ENCODE assay signal across 8 mouse cellular contexts in genomic region chr11:50768995-50769749, GRCm38 (mm10). TPM values are rescaled to one million over a fixed set of nuclear protein-coding genes. Genes with fewer than 3 reads are reported as not detected.
A peak's percentile ranks its signal among the peaks of the same experiment; 100 is the strongest.
DNase-seq lines count a peak whose midpoint lies in the region; ATAC-seq and TF ChIP-seq lines count a peak whose summit lies in the region.

No protein-coding gene starts in this region.

- peak; percentile 86 for ATAC-seq in forebrain, embryonic 14.5 days
- peak; percentile 72 for ATAC-seq in liver, postnatal 0 days
- peak; percentile 91 for ATAC-seq in neural tube, embryonic 14.5 days (ENCODE audit: low read depth)

- TF ChIP-seq POLR2A in testis, adult 2 months (IDR thresholded peaks at IDR 0.05; ENCODE audit: control insufficient read depth, low read depth, low read length) = no peak

- peak; percentile 47 for DNase-seq in c-Kit-positive CD71-positive TER-119-negative erythroid progenitor cells, embryonic 14.5 days (ENCODE audit: low read depth)
- peak; percentile 92 for DNase-seq in forebrain, embryonic 14.5 days (ENCODE audit: low spot score)
- DNase-seq in heart, postnatal 14 days = peak; percentile 89 to 94
- DNase-seq in layer of hippocampus, adult 11-12 months (ENCODE audit: low spot score) = peak; percentile 94
- peak; percentile 83 for DNase-seq in liver, postnatal 0 days

- 12% methylated on average over 14 of the region's 14 CpGs for WGBS in forebrain, embryonic 14.5 days
- WGBS in liver, postnatal 0 days (ENCODE audit: insufficient replicate concordance) = 10% methylated on average over 14 of the region's 14 CpGs
- WGBS in neural tube, embryonic 14.5 days = 13% methylated on average over 14 of the region's 14 CpGs

- no peak overlapping the region for H3K9ac ChIP-seq in forebrain, embryonic 14.5 days (ENCODE audit: low read length)
- H3K9ac ChIP-seq in liver, postnatal 0 days (replicated peaks) = no peak overlapping the region
- H3K9ac ChIP-seq in neural tube, embryonic 14.5 days (replicated peaks; ENCODE audit: low read depth, low read length) = no peak overlapping the region

- no peak for TF ChIP-seq EP300 in liver, postnatal 0 days (IDR thresholded peaks at IDR 0.05; ENCODE audit: low read depth)

- peaks cover 5% of the 10 kb centered on the region for H3K27me3 ChIP-seq in E14TG2a.4 (ENCODE audit: insufficient read depth, low read length)
- no peaks in the 10 kb centered on the region for H3K27me3 ChIP-seq in forebrain, embryonic 14.5 days (replicated peaks; ENCODE audit: control insufficient read depth, insufficient read depth, low read length)
- no peaks in the 10 kb centered on the region; the same call in 1 of the 2 replicates for H3K27me3 ChIP-seq in liver, postnatal 0 days (ENCODE audit: insufficient read depth, low read length)
- H3K27me3 ChIP-seq in neural tube, embryonic 14.5 days (ENCODE audit: control insufficient read depth, insufficient read depth, low read length) = no peaks in the 10 kb centered on the region
- H3K27me3 ChIP-seq in testis, adult 2 months (ENCODE audit: control insufficient read depth, insufficient read depth, low read length) = no peaks in the 10 kb centered on the region

- intact Hi-C loops in heart, postnatal 14 days (cut with DNase I) = loop anchor here (1.0 to 5.0 kb wide), 5 partner anchors 97 to 326 kb away; partner anchors contain the start of gene Adamts2

- peaks cover 19% of the 10 kb centered on the region for H3K4me1 ChIP-seq in E14TG2a.4 (replicated peaks; ENCODE audit: low read depth, low read length)
- H3K4me1 ChIP-seq in forebrain, embryonic 14.5 days (ENCODE audit: control insufficient read depth, insufficient read depth, low read length) = 0 out of 2 replicates have a peak, but pooled peaks cover 3% of the 10 kb centered on the region
- no peaks in the 10 kb centered on the region for H3K4me1 ChIP-seq in liver, postnatal 0 days (ENCODE audit: insufficient read depth)
- no peaks in the 10 kb centered on the region for H3K4me1 ChIP-seq in neural tube, embryonic 14.5 days (ENCODE audit: control insufficient read depth, insufficient read depth, low read length)
- peaks cover 5% of the 10 kb centered on the region for H3K4me1 ChIP-seq in testis, adult 2 months (ENCODE audit: control insufficient read depth, insufficient read depth, low read length)

- H3K4me2 ChIP-seq in forebrain, embryonic 14.5 days (ENCODE audit: low read length) = peak overlapping the region; percentile 49
- H3K4me2 ChIP-seq in liver, postnatal 0 days (ENCODE audit: low read depth, low read length) = peak overlapping the region; percentile 49
- H3K4me2 ChIP-seq in neural tube, embryonic 14.5 days (ENCODE audit: low read depth, low read length) = peak overlapping the region; percentile 42

- no peaks in the 10 kb centered on the region for H3K36me3 ChIP-seq in E14TG2a.4 (ENCODE audit: insufficient read depth, low read length)
- no peaks in the 10 kb centered on the region for H3K36me3 ChIP-seq in forebrain, embryonic 14.5 days (ENCODE audit: control insufficient read depth, insufficient read depth, low read length)
- H3K36me3 ChIP-seq in liver, postnatal 0 days (replicated peaks; ENCODE audit: insufficient read depth, low read length) = no peaks in the 10 kb centered on the region
- H3K36me3 ChIP-seq in neural tube, embryonic 14.5 days (ENCODE audit: control insufficient read depth, insufficient read depth, low read length) = no peaks in the 10 kb centered on the region
- H3K36me3 ChIP-seq in testis, adult 2 months (ENCODE audit: control insufficient read depth, insufficient read depth, low read length) = no peaks in the 10 kb centered on the region

- peak; percentile 89 for TF ChIP-seq CTCF in E14TG2a.4 (conservative IDR thresholded peaks at IDR 0.05; ENCODE audit: low read length)
- TF ChIP-seq CTCF in liver, postnatal 0 days (IDR thresholded peaks at IDR 0.05; ENCODE audit: low read depth) = peak; percentile 91
- peak; percentile 93; the same call in 1 of the 2 replicates for TF ChIP-seq CTCF in testis, adult 2 months (IDR thresholded peaks at IDR 0.05; ENCODE audit: control insufficient read depth, insufficient read depth, insufficient replicate concordance, low read depth, low read length)

- peak overlapping the region; percentile 29; the same call in 1 of the 2 replicates for H3K4me3 ChIP-seq in E14TG2a.4 (replicated peaks; ENCODE audit: low read length)
- H3K4me3 ChIP-seq in forebrain, embryonic 14.5 days (ENCODE audit: low read depth, low read length) = no peak overlapping the region
- H3K4me3 ChIP-seq in liver, postnatal 0 days (ENCODE audit: low read depth, low read length) = no peak overlapping the region
- 0 out of 2 replicates have a peak overlapping the region, but pooled peaks have one; percentile 6 for H3K4me3 ChIP-seq in neural tube, embryonic 14.5 days (ENCODE audit: low read depth, low read length)
- H3K4me3 ChIP-seq in testis, adult 2 months (ENCODE audit: control insufficient read depth, low read depth, low read length) = no peak overlapping the region

- H3K27ac ChIP-seq in forebrain, embryonic 14.5 days (ENCODE audit: low read depth, low read length) = no peak overlapping the region
- no peak overlapping the region for H3K27ac ChIP-seq in liver, postnatal 0 days (ENCODE audit: low read depth)
- H3K27ac ChIP-seq in neural tube, embryonic 14.5 days (ENCODE audit: low read depth, low read length) = no peak overlapping the region
- H3K27ac ChIP-seq in testis, adult 2 months (ENCODE audit: control insufficient read depth, insufficient read depth, low read depth, low read length) = no peak overlapping the region

- H3K9me3 ChIP-seq in E14TG2a.4 (ENCODE audit: low read length) = peaks cover 7% of the 10 kb centered on the region; the same call in 1 of the 2 replicates
- no peaks in the 10 kb centered on the region for H3K9me3 ChIP-seq in forebrain, embryonic 14.5 days (replicated peaks; ENCODE audit: control insufficient read depth, low read length)
- no peaks in the 10 kb centered on the region for H3K9me3 ChIP-seq in liver, postnatal 0 days (ENCODE audit: low read length)
- H3K9me3 ChIP-seq in neural tube, embryonic 14.5 days (ENCODE audit: control insufficient read depth, low read length) = no peaks in the 10 kb centered on the region

RNA-seq across cellular contexts. Expression of gene Zfp354c, which starts 58.4 kb away (rescaled TPM):
- 56.7 and 77.1 TPM in 2 replicates for polyA plus RNA-seq in forebrain, embryonic 14.5 days (2014; fragmentation: Nextera tagmentation; extraction: Ambion mirVana)
- 1 to 10 TPM; 5.0 to 5.3 TPM for total RNA-seq in heart, postnatal 14 days (2021)
- polyA plus RNA-seq in liver, postnatal 0 days (2015; fragmentation: Nextera tagmentation; extraction: Ambion mirVana) = 0.21 and 0.39 TPM in 2 replicates
- 72.1 and 81.7 TPM in 2 replicates for polyA plus RNA-seq in neural tube, embryonic 14.5 days (2014; fragmentation: Nextera tagmentation; extraction: Ambion mirVana)
- polyA plus RNA-seq in testis, adult 2 months (2012; rRNA removed) = 1.5 and 2.1 TPM in 2 replicates

Comparison
In these comparisons a context has a peak if more than half of its experiments do, and no peak if none do; other contexts are left out.
1. H3K4me3 ChIP-seq: peak in E14TG2a.4 (single experiment) and neural tube, embryonic 14.5 days (single experiment); none in forebrain, embryonic 14.5 days (single experiment), liver, postnatal 0 days (single experiment) and testis, adult 2 months (single experiment).
2. RNA of gene Zfp354c, which starts 58.4 kb away (polyA plus RNA-seq): 72.1 to 81.7 TPM in neural tube, embryonic 14.5 days and 56.7 to 77.1 TPM in forebrain, embryonic 14.5 days; 1.5 to 2.1 TPM in testis, adult 2 months and 0.21 to 0.39 TPM in liver, postnatal 0 days; every median in the first group is over 10 times any median in the second.
3. Peak in every context shown above with its lines, with median percentiles within 50 percentile points of each other: CTCF ChIP-seq, DNase-seq, ATAC-seq and H3K4me2 ChIP-seq.